Mouse (Mus musculus): ENCODE results near the gene Riok1.

Riok1 gene

GRCm38 (mm10) chr13:38036343-38037043, at the start of gene Riok1:
Gene Riok1, plus strand, starts transcription at chr13:38036995.
- peak; percentile 24 for DNase-seq (ENCODE audit: low spot score)

- no peak for DNase-seq (ENCODE audit: low spot score)
Observed at GRCm38 (mm10) chr13:37989701-37990100, 47.1 kb upstream of the Riok1 start.

- no peak for DNase-seq (ENCODE audit: low spot score)
Observed at GRCm38 (mm10) chr13:37992638-37993371, 44.0 kb upstream of the Riok1 start.

GRCm38 (mm10) chr13:37993376-37993703, 43.5 kb upstream of the Riok1 start:
- no peak for DNase-seq (ENCODE audit: low spot score)

GRCm38 (mm10) chr13:37993704-37994404, 42.9 kb upstream of the Riok1 start, which contains the start of gene Ssr1:
Gene Ssr1, minus strand, starts transcription at chr13:37994217.
- peak; percentile 91 for DNase-seq (ENCODE audit: low spot score)

GRCm38 (mm10) chr13:37994405-37994749, 42.4 kb upstream of the Riok1 start:
- no peak for DNase-seq (ENCODE audit: low spot score)

GRCm38 (mm10) chr13:37999713-38000112, 37.1 kb upstream of the Riok1 start:
- DNase-seq (ENCODE audit: low spot score), result no peak

- DNase-seq (ENCODE audit: low spot score), result no peak
Observed at GRCm38 (mm10) chr13:38002461-38002860, 34.3 kb upstream of the Riok1 start.

- DNase-seq (ENCODE audit: low spot score), result no peak
Observed at GRCm38 (mm10) chr13:38007972-38008371, 28.8 kb upstream of the Riok1 start.

- no peak for DNase-seq (ENCODE audit: low spot score)
Observed at GRCm38 (mm10) chr13:38009721-38010408, 26.9 kb upstream of the Riok1 start.

- no peak for DNase-seq (ENCODE audit: low spot score)
Observed at GRCm38 (mm10) chr13:38010444-38010910, 26.3 kb upstream of the Riok1 start.

- no peak for DNase-seq (ENCODE audit: low spot score)
Observed at GRCm38 (mm10) chr13:38012436-38012835, 24.4 kb upstream of the Riok1 start.

GRCm38 (mm10) chr13:38015591-38015990, 21.2 kb upstream of the Riok1 start:
- no peak for DNase-seq (ENCODE audit: low spot score)

GRCm38 (mm10) chr13:38018791-38019190, 18.0 kb upstream of the Riok1 start:
- DNase-seq (ENCODE audit: low spot score), result no peak

- DNase-seq (ENCODE audit: low spot score), result no peak
Observed at GRCm38 (mm10) chr13:38025874-38026273, 10.9 kb upstream of the Riok1 start.

- DNase-seq (ENCODE audit: low spot score), result no peak
Observed at GRCm38 (mm10) chr13:38027618-38028248, 9.1 kb upstream of the Riok1 start.

- DNase-seq (ENCODE audit: low spot score), result no peak
Observed at GRCm38 (mm10) chr13:38028407-38028806, 8.4 kb upstream of the Riok1 start.

GRCm38 (mm10) chr13:38037044-38037687, 371 bp downstream of the Riok1 start, which contains the start of gene Cage1:
Gene Cage1, minus strand, starts transcription at chr13:38037069.
- DNase-seq (ENCODE audit: low spot score), result peak; percentile 97

GRCm38 (mm10) chr13:38037811-38038210, 1.0 kb downstream of the Riok1 start:
- DNase-seq (ENCODE audit: low spot score), result no peak

- DNase-seq (ENCODE audit: low spot score), result no peak
Observed at GRCm38 (mm10) chr13:38049888-38050287, 13.1 kb downstream of the Riok1 start.

- DNase-seq (ENCODE audit: low spot score), result no peak
Observed at GRCm38 (mm10) chr13:38062678-38063077, 25.9 kb downstream of the Riok1 start.
